In genomic region chr1:181245554-181246486, GRCm38 (mm10) we compare ENCODE assay signal across 10 mouse cellular contexts. TPM values are rescaled to one million over a fixed set of nuclear protein-coding genes. Genes with fewer than 3 reads are reported as not detected.
A peak's percentile ranks its signal among the peaks of the same experiment; 100 is the strongest.
DNase-seq lines count a peak whose midpoint lies in the region; ATAC-seq and TF ChIP-seq lines count a peak whose summit lies in the region.
"Had no signal": no experiment of that assay in that cellular context is flagged by ENCODE, and none has a peak within 500 bp of the region (broad histone marks: within the 10 kb centered on the region; RNA-seq: fewer than 3 reads in every experiment).

No protein-coding gene starts in this region.

- no peak for ATAC-seq in midbrain, embryonic 15.5 days (replicated peaks)
- ATAC-seq in liver, embryonic 13.5 days (ENCODE audit: low read depth) = peak; percentile 86
- ATAC-seq in stomach, embryonic 16.5 days (ENCODE audit: insufficient read depth, low FRiP score) = no peak

- no peaks in the 10 kb centered on the region for H3K27me3 ChIP-seq in heart, adult 2 months (ENCODE audit: control insufficient read depth, insufficient read depth, low read length)
- no peaks in the 10 kb centered on the region for H3K27me3 ChIP-seq in midbrain, embryonic 10.5 days (ENCODE audit: low read depth, poor library complexity, severe bottlenecking)
- H3K27me3 ChIP-seq in midbrain, embryonic 15.5 days (replicated peaks) = no peaks in the 10 kb centered on the region
- H3K27me3 ChIP-seq in liver, embryonic 13.5 days = no peaks in the 10 kb centered on the region
- no peaks in the 10 kb centered on the region for H3K27me3 ChIP-seq in stomach, embryonic 16.5 days (ENCODE audit: control insufficient read depth, insufficient read depth, low read length)
- H3K27me3 ChIP-seq: forebrain, embryonic 12.5 days had no signal

- no peak for TF ChIP-seq CTCF in heart, adult 2 months (IDR thresholded peaks at IDR 0.05)
- no peak for TF ChIP-seq CTCF in layer of hippocampus, adult 2 months (conservative IDR thresholded peaks at IDR 0.05)

- H3K9me3 ChIP-seq in midbrain, embryonic 10.5 days (replicated peaks) = no peaks in the 10 kb centered on the region
- no peaks in the 10 kb centered on the region for H3K9me3 ChIP-seq in midbrain, embryonic 15.5 days
- H3K9me3 ChIP-seq in liver, embryonic 13.5 days (replicated peaks) = peaks cover 4% of the 10 kb centered on the region; the same call in 1 of the 2 replicates
- H3K9me3 ChIP-seq in stomach, embryonic 16.5 days (replicated peaks; ENCODE audit: control insufficient read depth, low read length) = peaks cover 3% of the 10 kb centered on the region; the same call in 1 of the 2 replicates
- H3K9me3 ChIP-seq: forebrain, embryonic 12.5 days had no signal

- no peak for TF ChIP-seq EP300 in heart, adult 2 months (IDR thresholded peaks at IDR 0.05; ENCODE audit: insufficient read depth, low read depth, low read length)

- intact Hi-C loops in heart, adult 2 months (cut with DNase I) = no loop called here
- intact Hi-C loops in heart, postnatal 14 days (cut with DNase I) = no loop called here

- H3K36me3 ChIP-seq in heart, adult 2 months (ENCODE audit: control insufficient read depth, insufficient read depth, low read length) = no peaks in the 10 kb centered on the region
- H3K36me3 ChIP-seq in midbrain, embryonic 10.5 days = no peaks in the 10 kb centered on the region
- H3K36me3 ChIP-seq in midbrain, embryonic 15.5 days (replicated peaks) = no peaks in the 10 kb centered on the region
- H3K36me3 ChIP-seq in liver, embryonic 13.5 days = 0 out of 2 replicates have a peak, but pooled peaks cover 2% of the 10 kb centered on the region
- H3K36me3 ChIP-seq in stomach, embryonic 16.5 days (ENCODE audit: control insufficient read depth, insufficient read depth, low read length) = no peaks in the 10 kb centered on the region
- H3K36me3 ChIP-seq: forebrain, embryonic 12.5 days had no signal

- no peak for DNase-seq in heart, adult 2 months
- DNase-seq in heart, postnatal 14 days = no peak
- DNase-seq in midbrain, embryonic 10.5 days (ENCODE audit: low spot score) = no peak
- peak; percentile 76 for DNase-seq in liver, embryonic 13.5 days
- DNase-seq in thymus, postnatal 10 days (ENCODE audit: low spot score in 2 of 2) = no peak
- no peak for DNase-seq in layer of hippocampus, adult 2 months (ENCODE audit: low spot score in 2 of 2)
- DNase-seq: lung, adult 18-20 months had no signal

- H3K27ac ChIP-seq in heart, adult 2 months = peak overlapping the region; percentile 40
- peak overlapping the region; percentile 52 for H3K27ac ChIP-seq in midbrain, embryonic 10.5 days (replicated peaks)
- no peak overlapping the region for H3K27ac ChIP-seq in midbrain, embryonic 15.5 days
- H3K27ac ChIP-seq in liver, embryonic 13.5 days = peak overlapping the region; percentile 100
- peak overlapping the region; percentile 78 for H3K27ac ChIP-seq in stomach, embryonic 16.5 days (ENCODE audit: low read length)
- no peak overlapping the region for H3K27ac ChIP-seq in layer of hippocampus, adult 2 months
- H3K27ac ChIP-seq: forebrain, embryonic 12.5 days had no signal

- no peak for TF ChIP-seq POLR2A in heart, adult 2 months (IDR thresholded peaks at IDR 0.05; ENCODE audit: insufficient read depth, low read depth, low read length)

- 64% methylated on average over 11 of the region's 11 CpGs for WGBS in heart, adult 2 months
- 83% methylated on average over 11 of the region's 11 CpGs for whole genome bisulfite sequencing in midbrain, embryonic 10.5 days
- 78% methylated on average over 11 of the region's 11 CpGs for WGBS in midbrain, embryonic 15.5 days
- 39% methylated on average over 11 of the region's 11 CpGs for WGBS in liver, embryonic 13.5 days (ENCODE audit: insufficient replicate concordance)
- 68% methylated on average over 11 of the region's 11 CpGs for WGBS in stomach, embryonic 16.5 days

- H3K4me2 ChIP-seq in midbrain, embryonic 15.5 days = no peak overlapping the region
- H3K4me2 ChIP-seq in liver, embryonic 13.5 days = peak overlapping the region; percentile 64
- no peak overlapping the region for H3K4me2 ChIP-seq in stomach, embryonic 16.5 days (ENCODE audit: low read depth, low read length)
- H3K4me2 ChIP-seq: forebrain, embryonic 12.5 days had no signal

- H3K9ac ChIP-seq in heart, adult 2 months (ENCODE audit: low read depth, low read length) = no peak overlapping the region
- H3K9ac ChIP-seq in midbrain, embryonic 15.5 days = no peak overlapping the region
- peak overlapping the region; percentile 75 for H3K9ac ChIP-seq in liver, embryonic 13.5 days
- H3K9ac ChIP-seq in stomach, embryonic 16.5 days (ENCODE audit: low read length) = no peak overlapping the region
- H3K9ac ChIP-seq: forebrain, embryonic 12.5 days had no signal

- H3K4me1 ChIP-seq in heart, adult 2 months (ENCODE audit: control insufficient read depth, insufficient read depth, low read length) = peaks cover 11% of the 10 kb centered on the region
- H3K4me1 ChIP-seq in midbrain, embryonic 10.5 days = peaks cover 6% of the 10 kb centered on the region; the same call in 1 of the 2 replicates
- no peaks in the 10 kb centered on the region for H3K4me1 ChIP-seq in midbrain, embryonic 15.5 days
- H3K4me1 ChIP-seq in liver, embryonic 13.5 days (replicated peaks) = peaks cover 63% of the 10 kb centered on the region
- H3K4me1 ChIP-seq in stomach, embryonic 16.5 days (ENCODE audit: control insufficient read depth, insufficient read depth, low read length) = peaks cover 16% of the 10 kb centered on the region

- no peak overlapping the region for H3K4me3 ChIP-seq in heart, adult 2 months
- H3K4me3 ChIP-seq in midbrain, embryonic 10.5 days = no peak overlapping the region
- H3K4me3 ChIP-seq in midbrain, embryonic 15.5 days = no peak overlapping the region
- H3K4me3 ChIP-seq in liver, embryonic 13.5 days (replicated peaks) = peak overlapping the region; percentile 40
- H3K4me3 ChIP-seq in stomach, embryonic 16.5 days (replicated peaks; ENCODE audit: low read length) = no peak overlapping the region
- no peak overlapping the region for H3K4me3 ChIP-seq in layer of hippocampus, adult 2 months
- H3K4me3 ChIP-seq: forebrain, embryonic 12.5 days had no signal

- H3K79me2 ChIP-seq in heart, adult 2 months (replicated peaks; ENCODE audit: control insufficient read depth, insufficient read depth, low read length) = no peaks in the 10 kb centered on the region

RNA-seq across cellular contexts. Expression of gene Wdr26, which starts 34.0 kb away (rescaled TPM):
- total RNA-seq in heart, adult 2 months (2021) = 10 to 100 TPM; 86.3 to 99.7 TPM
- 30.2 and 52.4 TPM in 2 replicates for polyA plus RNA-seq in heart, adult 2 months (2012; rRNA removed)
- total RNA-seq in heart, postnatal 14 days (2021) = 100 to 1,000 TPM; 127 to 134 TPM
- polyA plus RNA-seq in midbrain, embryonic 10.5 days (2016; fragmentation: Nextera tagmentation; extraction: Ambion mirVana) = 29.8 and 33.8 TPM in 2 replicates
- 32.8 and 36.7 TPM in 2 replicates for polyA plus RNA-seq in midbrain, embryonic 15.5 days (2015; fragmentation: Nextera tagmentation; extraction: Ambion mirVana)
- 55.6 and 62.5 TPM in 2 replicates for polyA plus RNA-seq in liver, embryonic 13.5 days (2015; fragmentation: Nextera tagmentation; extraction: Ambion mirVana)
- 24.7 and 25.9 TPM in 2 replicates for polyA plus RNA-seq in stomach, embryonic 16.5 days (2015; fragmentation: Nextera tagmentation; extraction: Ambion mirVana)
- 100 to 1,000 TPM; 104 to 117 TPM for total RNA-seq in layer of hippocampus, adult 2 months (2021)

Comparison
In these comparisons a context has a peak if more than half of its experiments do, and no peak if none do; other contexts are left out.
1. H3K27ac ChIP-seq: peak in heart, adult 2 months (single experiment), midbrain, embryonic 10.5 days (single experiment), liver, embryonic 13.5 days (single experiment) and stomach, embryonic 16.5 days (single experiment); none in midbrain, embryonic 15.5 days (single experiment) and layer of hippocampus, adult 2 months (single experiment).